Mouse (Mus musculus) C2C12 (cell line): ENCODE results near the gene Birc7. TPM values are rescaled to one million over a fixed set of nuclear protein-coding genes. Genes with fewer than 3 reads are reported as not detected.

ENCODE experiments used
- H3K27me3 ChIP-seq: one replicate; pipeline ENCODE4 v1.6.1; 2011; ENCODE audit not compliant: control insufficient read depth, insufficient read depth, insufficient read length
- H3K36me3 ChIP-seq: one replicate; pipeline ENCODE4 v1.6.1; 2011; ENCODE audit not compliant: control insufficient read depth, insufficient read depth
- H3K4me3 ChIP-seq: one replicate; pipeline ENCODE4 v1.5.1; 2011; ENCODE audit warnings: mild to moderate bottlenecking, control low read depth; ENCODE audit not compliant: poor library complexity, insufficient read depth, severe bottlenecking
- H3K79me2 ChIP-seq: one replicate; pipeline ENCODE4 v1.6.1; 2011; ENCODE audit not compliant: control insufficient read depth, insufficient read depth
- H3K79me3 ChIP-seq: one replicate; pipeline ENCODE4 v1.6.1; 2011; ENCODE audit warnings: low read depth, control low read depth
- H3ac ChIP-seq: one replicate; pipeline ENCODE3; 2011; ENCODE audit warnings: low read depth; ENCODE audit not compliant: control insufficient read depth, insufficient read length
- CEBPB ChIP-seq: IDR thresholded peaks from one replicate; pipeline ENCODE4 v1.6.1; 2011; ENCODE audit warnings: low read depth, mild to moderate bottlenecking, control low read depth, moderate library complexity
- CTCF ChIP-seq: IDR thresholded peaks from one replicate; pipeline ENCODE4 v1.5.1; 2011; ENCODE audit not compliant: control insufficient read depth, insufficient read depth, insufficient read length
- FOSL1 ChIP-seq: IDR thresholded peaks from one replicate; pipeline ENCODE4 v1.8.0; 2011; ENCODE audit warnings: mild to moderate bottlenecking, low read length; ENCODE audit not compliant: poor library complexity, insufficient read depth, severe bottlenecking
- MAX ChIP-seq: IDR thresholded peaks from one replicate; pipeline ENCODE4 v1.6.1; 2011; ENCODE audit warnings: mild to moderate bottlenecking, control low read depth
- MYOD1 ChIP-seq: IDR thresholded peaks from one replicate; pipeline ENCODE4 v1.6.1; 2011; ENCODE audit warnings: low read depth; ENCODE audit not compliant: control insufficient read depth, insufficient read length
- MYOG ChIP-seq: IDR thresholded peaks from one replicate; pipeline ENCODE4 v1.6.1; 2011; ENCODE audit not compliant: control insufficient read depth, insufficient read length; ENCODE audit errors: extremely low read depth
- USF1 ChIP-seq: IDR thresholded peaks from one replicate; pipeline ENCODE4 v1.6.1; 2011; ENCODE audit warnings: low read depth, mild to moderate bottlenecking, control low read depth, moderate library complexity
- polyA plus RNA-seq: library from polyadenylated mRNA; unstranded; fragments of >200 nt; fragmentation: generic; extraction: Trizol; gene quantifications from one replicate; pipeline ENCODE4 v1.2.1, GENCODE M21; 2012; ENCODE audit warnings: missing spikeins

Gene Birc7
- polyA plus RNA-seq, 1 experiment: not detected

DNA sequence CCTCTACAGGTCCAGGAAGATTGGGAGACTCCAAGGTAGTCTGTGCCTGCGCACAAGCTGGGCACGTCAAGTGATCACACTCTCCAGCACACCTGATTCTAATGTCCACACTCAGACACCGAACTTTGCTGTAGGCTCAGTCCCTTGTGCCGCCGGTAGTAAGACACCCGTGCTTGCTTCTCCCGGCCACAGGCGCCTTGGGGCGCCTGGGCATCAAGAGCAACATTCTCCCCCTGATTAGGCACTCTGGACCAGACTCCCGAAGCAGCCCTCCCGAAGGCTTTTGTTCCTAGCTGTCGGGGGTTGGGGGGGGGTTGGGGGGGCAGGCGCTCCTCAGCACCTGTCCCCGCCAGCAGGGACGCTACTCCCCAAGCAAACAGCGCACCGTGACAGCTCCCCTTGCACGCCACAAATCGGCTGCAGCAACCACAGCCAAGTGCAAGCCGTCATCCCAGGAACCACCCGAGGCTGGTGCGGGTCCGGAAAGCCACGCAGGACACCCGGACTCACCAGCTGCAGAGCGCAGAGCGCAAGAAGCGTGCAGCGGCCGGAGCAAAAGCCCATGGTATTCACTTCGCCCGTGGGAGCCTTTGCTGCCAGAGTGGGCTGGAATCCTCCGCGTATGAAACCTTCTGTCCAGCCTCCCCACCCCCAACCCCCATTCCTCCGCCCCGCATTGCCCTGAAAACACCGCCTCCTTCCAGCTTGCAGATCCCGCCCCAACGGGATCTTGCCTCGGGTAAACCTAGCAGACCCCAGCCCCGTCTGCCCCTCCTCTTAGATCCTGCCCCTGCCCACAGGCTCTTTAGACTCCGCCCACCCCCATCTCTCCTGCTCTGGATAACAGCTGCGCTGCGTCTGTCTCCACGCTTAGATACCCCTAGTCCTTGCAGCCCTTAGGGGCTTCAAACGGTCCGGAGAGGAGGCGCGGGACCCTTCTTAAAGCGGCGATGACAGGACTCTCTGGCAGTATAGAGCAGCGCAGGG lies 25.5 kb downstream of the Birc7 start, which contains the start of gene Nkain4:
TSS of gene Nkain4 (minus strand) at position 639 of the 987 bp plus-strand sequence.
- TF ChIP-seq FOSL1 (no peak), CTCF (no peak), CEBPB (no peak), USF1 (no peak), MAX (no peak), MYOD1 (no peak), MYOG (no peak)
- Histone ChIP-seq H3K36me3 (no peaks in the 10 kb centered on the region), H3K4me3 (no peak within 1 kb of the TSS), H3K27me3 (peaks cover 78% of the 10 kb centered on the region), H3ac (no peak within 1 kb of the TSS), H3K79me3 (no peaks in the 10 kb centered on the region), H3K79me2 (no peaks in the 10 kb centered on the region)

DNA sequence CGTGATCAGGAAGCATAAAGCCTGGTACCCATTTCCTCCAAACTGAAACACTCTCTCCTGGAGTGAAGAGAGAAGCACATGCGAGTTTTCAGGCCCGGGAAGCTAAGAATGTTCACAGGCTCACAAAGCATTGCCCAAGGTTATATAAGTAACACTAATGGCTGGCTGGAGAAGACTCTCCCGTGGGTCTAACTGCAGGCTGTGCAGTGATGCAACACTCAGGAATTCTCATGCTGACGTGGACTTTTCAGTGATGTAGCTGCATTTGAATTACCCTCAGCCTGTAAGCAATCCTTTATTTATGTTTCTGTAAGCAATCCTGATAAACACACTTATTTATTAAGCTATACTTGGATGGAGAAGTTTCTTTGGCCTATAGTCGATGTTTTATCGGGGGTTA lies 30.8 kb downstream of the Birc7 start:
- Histone ChIP-seq H3K79me3 (no peaks in the 10 kb centered on the region), H3ac (no peak overlapping the region), H3K4me3 (no peak overlapping the region), H3K79me2 (no peaks in the 10 kb centered on the region), H3K36me3 (no peaks in the 10 kb centered on the region), H3K27me3 (peaks cover 41% of the 10 kb centered on the region)
- TF ChIP-seq MYOG (no peak), USF1 (no peak), MYOD1 (no peak), CEBPB (peak; percentile 19)

DNA sequence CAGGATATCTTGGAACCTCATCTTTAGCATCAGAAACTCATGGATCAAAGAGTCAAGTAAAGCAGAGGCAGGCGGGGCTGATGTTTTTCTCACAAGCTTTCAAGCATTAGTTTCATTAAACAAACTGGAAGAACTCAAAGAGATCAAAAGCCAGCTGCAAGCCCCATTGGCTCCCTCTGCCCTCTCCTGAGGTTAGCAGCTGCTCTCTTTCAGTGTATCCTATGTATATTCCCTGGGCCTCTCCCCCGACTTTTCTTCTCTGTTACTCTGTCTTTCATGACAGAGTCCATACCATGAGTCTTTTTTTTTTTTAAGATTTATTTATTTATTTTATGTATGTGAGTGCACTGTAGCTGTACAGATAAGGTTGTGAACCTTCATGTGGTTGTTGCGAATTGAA lies 31.4 kb downstream of the Birc7 start:
- H3K79me2 ChIP-seq: no peaks in the 10 kb centered on the region
- TF ChIP-seq FOSL1: no peak
- TF ChIP-seq CTCF: no peak
- no peak for TF ChIP-seq MYOG
- TF ChIP-seq MAX: no peak
- no peak for TF ChIP-seq MYOD1
- no peak for TF ChIP-seq USF1
- no peak for TF ChIP-seq CEBPB
- no peak overlapping the region for H3K4me3 ChIP-seq
- H3ac ChIP-seq: no peak overlapping the region
- H3K27me3 ChIP-seq: peaks cover 35% of the 10 kb centered on the region
- no peaks in the 10 kb centered on the region for H3K79me3 ChIP-seq
- no peaks in the 10 kb centered on the region for H3K36me3 ChIP-seq

DNA sequence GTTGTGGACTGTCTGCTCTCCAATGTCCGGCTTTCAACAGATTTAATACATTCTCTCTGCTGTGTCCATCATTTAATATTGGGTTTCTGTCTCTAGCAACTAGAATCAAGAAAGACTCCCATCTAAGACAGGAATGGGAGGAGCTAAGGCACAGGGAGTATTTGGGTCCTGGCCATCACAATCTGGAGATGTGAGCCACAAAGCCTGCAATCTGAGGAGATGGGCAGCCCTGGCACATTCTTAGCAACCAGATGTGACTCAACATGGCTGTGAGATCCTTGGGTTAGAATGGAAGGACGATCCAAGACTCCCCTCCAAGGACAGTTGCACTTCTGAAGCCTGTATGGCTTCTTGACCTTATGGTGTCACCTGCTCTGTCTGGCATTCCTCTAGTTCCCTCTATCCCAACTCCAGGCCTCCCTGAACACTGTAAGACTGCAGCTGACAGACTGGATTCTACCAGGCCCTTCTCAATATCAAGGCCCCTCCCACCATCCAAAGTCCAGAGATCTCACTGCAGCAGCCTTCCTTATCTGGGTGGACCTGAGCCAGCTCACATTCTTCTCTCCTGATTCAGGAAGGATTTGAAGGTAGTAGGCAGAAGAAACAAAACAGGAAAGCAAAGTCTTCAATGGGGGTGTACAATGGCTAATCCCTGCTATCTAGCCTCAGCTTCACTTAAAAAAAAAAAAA lies 33.9 kb downstream of the Birc7 start:
- H3K4me3 ChIP-seq: no peak overlapping the region
- no peak for TF ChIP-seq MYOG
- no peak for TF ChIP-seq CTCF
- TF ChIP-seq CEBPB: no peak
- no peak for TF ChIP-seq MAX
- no peak for TF ChIP-seq FOSL1
- no peak for TF ChIP-seq MYOD1
- no peak for TF ChIP-seq USF1

DNA sequence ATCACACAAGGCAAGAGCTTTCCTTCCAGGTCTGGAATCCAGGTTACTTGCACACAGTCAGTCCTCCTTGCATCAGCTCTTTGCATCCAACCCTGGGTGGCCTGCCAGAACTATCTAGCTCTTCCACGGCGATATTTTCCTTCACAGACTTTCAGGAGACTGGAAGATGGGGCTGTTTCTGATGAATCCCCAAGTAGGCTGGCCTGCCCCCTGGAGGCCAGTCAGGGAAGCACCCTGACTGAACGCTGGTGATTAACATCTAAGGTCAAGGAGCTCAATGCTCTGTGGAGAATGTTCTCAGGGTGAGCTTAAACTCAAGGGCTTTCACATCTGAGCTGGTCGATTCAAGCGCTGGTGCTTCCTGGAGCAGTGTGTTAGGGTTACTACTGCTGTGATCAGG lies 35.1 kb downstream of the Birc7 start:
- Histone ChIP-seq H3K79me3 (peaks cover 18% of the 10 kb centered on the region), H3K27me3 (peaks cover 12% of the 10 kb centered on the region), H3K4me3 (no peak overlapping the region), H3K36me3 (no peaks in the 10 kb centered on the region), H3ac (no peak overlapping the region), H3K79me2 (peaks cover 21% of the 10 kb centered on the region)
- TF ChIP-seq CEBPB (no peak), CTCF (peak; percentile 50), MYOG (no peak)

More for the DNA sequence above, 33.9 kb downstream of the Birc7 start:
- Histone ChIP-seq H3K79me2 (peaks cover 9% of the 10 kb centered on the region), H3K27me3 (peaks cover 17% of the 10 kb centered on the region), H3ac (no peak overlapping the region), H3K36me3 (no peaks in the 10 kb centered on the region), H3K79me3 (peaks cover 7% of the 10 kb centered on the region)
